Mouse (Mus musculus): Measurements from ENCODE around the gene Efna2. TPM values are rescaled to one million over a fixed set of nuclear protein-coding genes. Genes with fewer than 3 reads are reported as not detected.

Gene Efna2
- total and polyA plus RNA-seq, 3 experiments = 0.23 to 1.5 (median 0.86) TPM

DNA sequence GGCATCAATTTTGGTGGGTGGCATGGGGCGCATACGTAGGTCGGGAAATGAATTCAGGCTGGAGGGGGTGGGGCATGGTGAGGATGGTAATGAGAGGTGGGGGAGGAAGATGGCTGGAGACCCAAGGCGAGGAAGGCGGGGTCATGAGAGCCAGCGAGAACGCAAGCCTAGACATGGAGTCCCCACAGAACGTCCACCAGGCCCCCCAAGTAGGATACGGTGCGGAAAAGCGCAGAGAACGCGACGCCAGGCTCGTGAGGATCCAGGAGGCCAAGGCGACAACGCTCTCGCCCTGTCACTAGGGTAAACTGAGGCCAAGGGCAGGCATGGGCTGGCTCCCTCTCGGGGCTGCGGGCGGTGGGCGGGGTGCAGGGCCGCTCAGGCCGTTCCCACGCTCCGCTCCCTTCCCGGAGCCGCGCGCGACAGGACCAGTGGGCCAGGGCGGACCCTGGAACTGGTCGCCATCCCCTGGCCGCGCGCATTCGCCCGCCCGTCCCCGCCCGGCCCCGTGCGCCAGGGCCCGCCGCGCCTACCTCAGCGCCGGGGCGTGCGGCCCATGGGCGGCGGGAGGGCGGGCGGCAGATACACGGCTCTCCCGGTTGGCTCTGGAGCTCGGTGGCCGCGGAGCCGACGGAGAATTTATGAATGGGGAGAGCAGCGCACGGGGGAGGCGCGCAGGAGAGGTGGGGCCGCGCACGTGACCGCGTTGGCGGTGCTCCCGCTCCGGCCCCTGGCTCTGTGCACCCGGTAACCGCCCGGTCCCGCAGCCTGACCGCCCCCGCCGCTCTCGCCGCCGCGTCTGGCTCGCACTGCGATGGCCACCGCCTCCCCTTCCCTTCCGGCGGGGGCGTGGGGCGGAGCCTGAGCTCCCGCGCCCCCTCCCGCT lies 40.5 kb upstream of the Efna2 start, which contains the start of gene Atp5d (continued):
- 0 out of 2 replicates have a peak, but pooled peaks have one; percentile 31 for TF ChIP-seq ELF1 (IDR thresholded peaks at IDR 0.05; ENCODE audit: low read depth, low read length)
- peak; percentile 67; the same call in 1 of the 2 replicates for TF ChIP-seq MAZ (IDR thresholded peaks at IDR 0.05; ENCODE audit: low read depth, low read length)
- TF ChIP-seq POLR2A (IDR thresholded peaks at IDR 0.05; ENCODE audit: low read depth, low read length) = peak; percentile 61
- no peak for TF ChIP-seq ZNF384 (IDR thresholded peaks at IDR 0.05; ENCODE audit: low read depth, low read length)
- TF ChIP-seq ZC3H11A (IDR thresholded peaks at IDR 0.05; ENCODE audit: low read depth, low read length) = no peak
- peak; percentile 54; the same call in 1 of the 2 replicates for TF ChIP-seq MXI1 (IDR thresholded peaks at IDR 0.05; ENCODE audit: low read depth, low read length)
- TF ChIP-seq MEF2A (IDR thresholded peaks at IDR 0.05; ENCODE audit: borderline replicate concordance, low read depth, low read length) = no peak
- peak; percentile 65 for TF ChIP-seq USF1 (IDR thresholded peaks at IDR 0.05; ENCODE audit: low read depth, low read length)
- TF ChIP-seq NELFE (IDR thresholded peaks at IDR 0.05; ENCODE audit: low read depth, low read length) = peak; percentile 44; the same call in 1 of the 2 replicates
- no peak for TF ChIP-seq POLR2AphosphoS2 (IDR thresholded peaks at IDR 0.05; ENCODE audit: low read depth, low read length)
- no peak for TF ChIP-seq GABPA (IDR thresholded peaks at IDR 0.05; ENCODE audit: insufficient replicate concordance, low read depth, low read length)
- no peak for TF ChIP-seq TCF12 (IDR thresholded peaks at IDR 0.05; ENCODE audit: low read depth, low read length)
- no peak for TF ChIP-seq CTCF (conservative IDR thresholded peaks at IDR 0.05 in 1 of 2, IDR thresholded peaks at IDR 0.05 in 1 of 2; ENCODE audit: low read depth in 2 of 2, low read length in 2 of 2)
- peak; percentile 67; the same call in 1 of the 2 replicates for TF ChIP-seq MAX (IDR thresholded peaks at IDR 0.05; ENCODE audit: low read length)
- TF ChIP-seq JUN (IDR thresholded peaks at IDR 0.05; ENCODE audit: insufficient read depth, low read depth, low read length) = no peak
- no peak for TF ChIP-seq SMC3 (IDR thresholded peaks at IDR 0.05; ENCODE audit: low read depth, low read length)
- peak; percentile 91 for TF ChIP-seq BHLHE40 (IDR thresholded peaks at IDR 0.05; ENCODE audit: low read depth, low read length)

DNA sequence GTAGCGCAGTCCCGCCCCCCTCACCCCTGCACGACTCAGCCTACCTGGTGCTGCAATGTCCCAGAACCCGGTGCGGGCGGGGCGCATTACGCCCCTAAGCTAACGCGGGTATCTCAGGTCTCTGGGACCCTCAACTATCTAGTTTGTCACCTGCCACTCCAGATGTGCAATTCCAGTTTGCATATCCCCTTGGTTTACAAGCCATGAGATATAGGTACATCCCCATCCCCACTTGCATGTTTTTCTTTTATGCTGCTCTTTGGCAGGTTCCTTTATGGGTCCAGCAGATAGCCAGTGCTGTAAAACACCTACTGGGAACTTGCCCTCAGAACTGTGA lies 39.9 kb upstream of the Efna2 start:
- dilution Hi-C loops (cut with MboI; ENCODE audit: extremely low pct_ligation_motif_present, extremely low pct_unique_long_range_greater_than_20kb, low sequenced_read_pairs) (no loop called here), in situ Hi-C loops (cut with MboI; ENCODE audit: low pct_ligation_motif_present, low pct_unique_long_range_greater_than_20kb, low sequenced_read_pairs) (no loop called here)
- Histone ChIP-seq H3K27ac (ENCODE audit: insufficient read depth, low read depth) (no peak overlapping the region), H3K9ac (ENCODE audit: insufficient read depth, low read depth) (no peak overlapping the region; the same call in 1 of the 2 replicates), H3K4me1 (ENCODE audit: control insufficient read depth in 1 of 2, insufficient read depth in 2 of 2) (peaks cover 12 to 43% of the 10 kb centered on the region in 2 experiments), H3K4me2 (ENCODE audit: insufficient read depth, low read depth, poor library complexity, severe bottlenecking) (peak overlapping the region; percentile 63), H3K79me2 (replicated peaks; ENCODE audit: control insufficient read depth, extremely low read depth, insufficient read depth, poor library complexity, severe bottlenecking) (peaks cover 18% of the 10 kb centered on the region), H3K27me3 (replicated peaks) (peaks cover 25% of the 10 kb centered on the region), H3K9me3 (replicated peaks; ENCODE audit: low read length) (no peaks in the 10 kb centered on the region), H3K4me3 (replicated peaks in 1 of 3; ENCODE audit: low read depth in 2 of 3, low read length in 2 of 3, poor library complexity in 1 of 3) (peak overlapping the region; percentile 30 to 76 (median 54)), H3K36me3 (replicated peaks in 1 of 2; ENCODE audit: control insufficient read depth in 1 of 2, insufficient read depth in 1 of 2, low read length in 1 of 2) (peaks cover 11 to 13% of the 10 kb centered on the region in 2 experiments)
- no peak for DNase-seq (ENCODE audit: extremely low read depth)
- TF ChIP-seq MEF2A (IDR thresholded peaks at IDR 0.05; ENCODE audit: borderline replicate concordance, low read depth, low read length) (no peak), NELFE (IDR thresholded peaks at IDR 0.05; ENCODE audit: low read depth, low read length) (peak; percentile 2; the same call in 1 of the 2 replicates), EP300 (IDR thresholded peaks at IDR 0.05; ENCODE audit: low read length) (no peak), TBP (conservative IDR thresholded peaks at IDR 0.05; ENCODE audit: low read depth, low read length) (no peak), MXI1 (IDR thresholded peaks at IDR 0.05; ENCODE audit: low read depth, low read length) (no peak), ETS1 (conservative IDR thresholded peaks at IDR 0.05; ENCODE audit: low read depth, low read length) (no peak), CTCF (conservative IDR thresholded peaks at IDR 0.05 in 1 of 2, IDR thresholded peaks at IDR 0.05 in 1 of 2; ENCODE audit: low read depth in 2 of 2, low read length in 2 of 2) (no peak), MAFK (IDR thresholded peaks at IDR 0.05; ENCODE audit: insufficient replicate concordance, low read length) (no peak)

Data from CH12.LX (cell line).